Mouse (Mus musculus) testis, adult 2 months (tissue): ENCODE measurements around the gene Crygc.

Experiments used
- CTCF ChIP-seq: fragments of 200-500 bp; IDR thresholded peaks from 2 replicates; pipeline ENCODE4 v1.5.1; 2012; ENCODE audit warnings: low read depth, mild to moderate bottlenecking, inconsistent platforms, low read length, moderate library complexity; ENCODE audit not compliant: control insufficient read depth, insufficient read depth, insufficient replicate concordance
- POLR2A ChIP-seq: fragments of 200-500 bp; IDR thresholded peaks from 2 replicates; pipeline ENCODE4 v1.6.1; 2012; ENCODE audit warnings: low read depth, mild to moderate bottlenecking, inconsistent platforms, low read length, moderate library complexity; ENCODE audit not compliant: control insufficient read depth

- TF ChIP-seq POLR2A (no peak), CTCF (no peak)
Measured at GRCm38 (mm10) chr1:65032641-65033040, 40.8 kb downstream of the Crygc start, which contains the start of gene Akr1cl.
